Mouse (Mus musculus) T-helper 1 cell (primary cell): ENCODE measurements at regions not wholly inside any gene's neighbourhood (a gene's known extent, or its start where the extent isn't known, plus 50 kb on each side); places are given as distances from the start of the nearest gene placed in this dataset.
"Not testable (repeated sequence)": the region's sequence is repeated elsewhere in the genome, so short reads cannot be mapped to it uniquely, and the experiment has no call there.

Experiments used
- in situ Hi-C: fragments of 300-600 bp; cut with MboI, MseI; formaldehyde crosslinking; loops from one replicate; pipeline ENCODE4 v1.15.1; 2025; ENCODE audit warnings: high pct_unique_total_duplicates

DNA sequence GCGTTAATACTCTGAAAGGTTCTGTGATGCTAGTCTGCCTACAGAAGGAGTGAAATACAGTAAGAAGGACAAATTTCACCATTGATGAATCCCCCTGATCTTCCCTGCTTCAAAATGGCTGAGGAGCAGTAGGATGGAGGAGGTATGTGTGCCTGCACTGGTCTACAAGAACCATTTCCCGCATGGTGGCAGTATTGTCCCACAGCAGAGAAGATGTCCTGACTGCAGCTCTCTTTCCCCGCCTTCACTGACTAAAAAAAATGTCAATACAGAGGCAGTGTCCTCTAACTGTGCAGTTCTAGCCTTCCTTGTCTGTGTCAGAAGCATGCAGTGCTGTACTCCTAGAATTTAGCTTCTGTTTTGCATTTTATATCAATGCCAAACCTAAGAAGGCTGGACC lies 174.6 kb upstream of the Olfr1324 start:
- in situ Hi-C loops: not testable (repeated sequence)

DNA sequence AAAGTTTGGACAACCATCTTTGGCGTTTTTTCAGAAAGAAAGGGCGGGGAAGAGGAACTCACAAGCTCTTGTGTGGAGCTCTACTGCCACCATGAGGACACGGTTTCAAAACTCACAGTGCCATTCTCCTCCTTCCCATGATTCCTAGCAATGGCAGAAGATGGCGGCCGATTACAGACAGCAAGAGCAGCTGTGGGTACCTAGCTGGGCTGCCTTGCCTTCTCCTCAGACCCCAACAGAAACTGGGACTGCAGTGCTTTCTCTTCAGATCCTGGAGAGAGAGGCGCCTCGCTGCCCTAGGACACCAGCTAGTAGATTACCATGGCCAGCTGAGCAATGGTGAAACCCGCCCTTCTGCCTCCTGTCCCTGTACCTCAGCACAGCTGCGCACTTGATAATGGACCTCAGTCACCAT lies 174.2 kb upstream of the Olfr1324 start:
- in situ Hi-C loops: not testable (repeated sequence)

DNA sequence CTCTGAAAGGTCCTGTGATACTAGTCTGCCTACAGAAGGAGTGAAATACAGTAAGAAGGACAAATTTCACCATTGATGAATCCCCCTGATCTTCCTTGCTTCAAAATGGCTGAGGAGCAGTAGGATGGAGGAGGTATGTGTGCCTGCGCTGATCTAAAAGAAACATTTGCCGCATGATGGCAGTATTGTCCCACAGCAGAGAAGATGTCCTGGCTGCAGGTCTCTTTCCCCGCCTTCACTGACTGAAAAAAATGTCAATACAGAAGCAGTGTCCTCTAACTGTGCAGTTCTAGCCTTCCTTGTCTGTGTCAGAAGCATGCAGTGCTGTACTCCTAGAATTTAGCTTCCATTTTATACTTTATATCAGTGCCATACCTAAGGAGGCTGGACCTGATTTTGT lies 172.0 kb upstream of the Olfr1324 start:
- in situ Hi-C loops: not testable (repeated sequence)

DNA sequence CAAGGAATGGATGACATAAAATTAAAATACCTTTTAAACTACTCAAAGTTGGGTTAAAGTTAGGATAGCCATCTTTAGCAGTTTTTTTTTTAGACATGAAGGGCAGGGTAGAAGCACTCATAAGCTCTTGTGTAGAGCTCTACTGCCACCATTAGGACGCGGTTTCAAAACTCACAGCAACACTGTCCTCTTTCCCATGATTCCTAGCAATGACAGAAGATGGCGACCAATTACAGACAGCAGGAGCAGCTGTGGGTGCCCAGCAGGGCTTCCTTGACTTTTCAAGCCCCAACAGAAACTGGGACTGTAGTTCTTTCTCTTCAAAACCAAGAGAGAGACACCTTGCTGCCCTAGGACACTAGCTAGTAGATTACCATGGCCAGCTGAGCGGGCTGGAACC lies 171.5 kb upstream of the Olfr1324 start:
- in situ Hi-C loops: no loop called here

GRCm38 (mm10) chrX:50597626-50598025 lies 169.3 kb upstream of the Olfr1324 start:
- in situ Hi-C loops: not testable (repeated sequence)

DNA sequence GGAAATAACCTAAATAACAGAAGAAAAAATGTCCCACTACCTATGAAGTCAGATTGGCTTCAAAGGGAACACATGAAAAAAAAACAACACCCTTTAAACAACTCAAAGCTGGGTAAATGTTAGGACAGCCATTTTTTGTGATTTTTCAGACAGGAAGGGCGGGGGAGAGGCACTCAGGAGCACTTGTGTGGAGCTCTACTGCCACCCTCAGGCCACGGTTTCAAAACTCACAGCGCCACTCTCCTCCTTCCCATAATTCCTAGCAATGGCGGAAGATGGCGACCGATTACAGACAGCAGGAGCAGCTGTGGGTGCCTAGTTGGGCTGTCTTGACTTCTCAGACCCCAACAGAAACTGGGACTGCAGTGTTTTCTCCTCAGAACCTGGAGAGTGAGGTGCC lies 168.8 kb upstream of the Olfr1324 start:
- in situ Hi-C loops: no loop called here

DNA sequence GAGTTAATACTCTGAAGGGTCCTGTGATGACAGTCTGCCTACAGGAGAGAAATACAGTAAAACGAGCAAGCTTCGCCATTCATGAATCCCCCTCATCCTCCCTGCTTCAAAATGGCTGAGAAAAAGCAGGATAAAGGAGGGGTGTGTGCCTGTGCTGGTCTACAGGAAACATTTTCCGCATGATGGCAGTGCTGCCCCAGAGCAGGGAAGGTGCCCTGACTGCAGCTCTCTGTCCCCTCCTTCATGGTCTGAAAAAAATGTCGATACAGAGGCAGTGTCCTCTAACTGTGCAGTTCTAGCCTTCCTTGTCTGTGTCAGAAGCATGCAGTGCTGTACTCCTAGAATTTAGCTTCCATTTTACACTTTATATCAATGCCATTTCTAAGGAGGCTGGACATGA lies 166.7 kb upstream of the Olfr1324 start:
- in situ Hi-C loops: not testable (repeated sequence)

DNA sequence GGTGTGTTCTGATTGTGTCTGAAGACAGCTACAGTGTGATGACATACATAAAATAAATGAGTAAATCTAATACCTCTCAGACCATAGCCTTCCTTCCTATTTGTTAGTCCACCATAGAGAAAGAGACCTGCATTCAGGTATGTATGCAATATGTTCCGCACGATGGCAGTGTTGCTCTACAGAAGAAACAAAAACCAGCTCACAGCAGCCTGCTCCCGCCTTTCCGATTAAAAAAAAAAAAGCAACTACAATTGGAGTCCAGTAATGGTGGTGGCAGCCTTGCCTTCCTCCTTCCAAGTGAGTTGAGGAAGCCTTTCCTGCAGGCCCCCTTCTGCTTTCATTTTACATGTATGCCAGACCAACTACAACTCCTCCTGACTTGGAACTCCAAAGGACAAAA lies 163.2 kb upstream of the Olfr1324 start:
- in situ Hi-C loops: no loop called here

GRCm38 (mm10) chrX:50590673-50591341 lies 162.5 kb upstream of the Olfr1324 start:
- in situ Hi-C loops: no loop called here

- in situ Hi-C loops: no loop called here
These were observed 160.6 kb upstream of the Olfr1324 start for GRCm38 (mm10) chrX:50588892-50589291.

DNA sequence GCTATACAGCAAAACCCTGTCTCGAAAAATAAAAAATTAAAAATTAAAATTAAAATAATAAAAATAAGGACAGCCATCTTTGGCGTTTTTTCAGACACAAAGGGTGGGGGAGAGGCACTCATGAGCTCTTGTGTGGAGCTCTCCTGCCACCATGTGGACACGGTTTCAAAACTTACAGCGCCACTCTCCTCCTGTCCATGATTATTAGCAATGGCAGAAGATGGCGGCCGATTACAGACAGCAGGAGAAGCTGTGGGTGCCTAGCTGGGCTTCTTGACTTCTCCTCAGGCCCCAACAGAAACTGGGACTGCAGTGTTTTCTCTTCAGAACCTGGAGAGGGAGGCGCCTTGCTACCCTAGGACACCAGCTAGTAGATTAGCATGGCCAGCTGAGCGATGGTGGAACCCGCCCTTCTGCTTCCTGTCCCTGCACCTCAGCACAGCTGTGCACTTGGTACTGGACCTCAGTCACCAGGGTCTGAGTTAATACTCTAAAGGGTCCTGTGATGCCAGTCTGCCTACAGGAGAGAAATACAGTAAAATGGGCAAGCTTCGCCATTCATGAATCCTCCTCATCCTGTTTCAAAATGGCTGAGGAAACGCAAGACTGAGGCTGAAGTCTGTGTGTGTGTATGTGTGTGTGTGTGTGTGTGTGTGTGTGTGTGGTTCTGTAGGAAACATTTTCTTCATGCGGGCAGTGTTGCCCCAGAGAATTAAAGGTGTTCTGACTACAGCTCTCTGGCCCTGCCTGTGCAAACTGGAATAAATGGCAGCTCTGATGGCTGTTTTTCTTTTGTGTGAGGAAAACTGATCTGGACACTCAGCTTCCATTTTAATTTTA lies 155.7 kb upstream of the Olfr1324 start:
- in situ Hi-C loops: no loop called here

DNA sequence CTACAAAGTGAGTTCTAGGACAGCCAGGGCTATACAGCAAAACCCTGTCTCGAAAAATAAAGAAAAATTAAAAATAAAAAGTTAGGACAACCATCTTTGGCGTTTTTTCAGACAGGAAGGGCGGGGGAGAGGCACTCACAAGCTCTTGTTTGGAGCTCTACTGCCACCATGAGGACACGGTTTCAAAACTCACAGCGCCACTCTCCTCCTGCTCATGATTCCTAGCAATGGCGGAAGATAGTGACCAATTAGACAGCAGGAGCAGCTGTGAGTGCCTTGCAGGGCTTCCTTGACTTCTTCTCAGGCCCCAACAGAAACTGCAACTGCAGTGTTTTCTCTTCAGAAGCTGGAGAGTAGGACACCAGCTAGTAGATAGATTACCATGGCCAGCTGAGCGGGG lies 151.9 kb upstream of the Olfr1324 start:
- in situ Hi-C loops: no loop called here

- in situ Hi-C loops: no loop called here
These were observed 148.5 kb upstream of the Olfr1324 start for GRCm38 (mm10) chrX:50576824-50577223.

DNA sequence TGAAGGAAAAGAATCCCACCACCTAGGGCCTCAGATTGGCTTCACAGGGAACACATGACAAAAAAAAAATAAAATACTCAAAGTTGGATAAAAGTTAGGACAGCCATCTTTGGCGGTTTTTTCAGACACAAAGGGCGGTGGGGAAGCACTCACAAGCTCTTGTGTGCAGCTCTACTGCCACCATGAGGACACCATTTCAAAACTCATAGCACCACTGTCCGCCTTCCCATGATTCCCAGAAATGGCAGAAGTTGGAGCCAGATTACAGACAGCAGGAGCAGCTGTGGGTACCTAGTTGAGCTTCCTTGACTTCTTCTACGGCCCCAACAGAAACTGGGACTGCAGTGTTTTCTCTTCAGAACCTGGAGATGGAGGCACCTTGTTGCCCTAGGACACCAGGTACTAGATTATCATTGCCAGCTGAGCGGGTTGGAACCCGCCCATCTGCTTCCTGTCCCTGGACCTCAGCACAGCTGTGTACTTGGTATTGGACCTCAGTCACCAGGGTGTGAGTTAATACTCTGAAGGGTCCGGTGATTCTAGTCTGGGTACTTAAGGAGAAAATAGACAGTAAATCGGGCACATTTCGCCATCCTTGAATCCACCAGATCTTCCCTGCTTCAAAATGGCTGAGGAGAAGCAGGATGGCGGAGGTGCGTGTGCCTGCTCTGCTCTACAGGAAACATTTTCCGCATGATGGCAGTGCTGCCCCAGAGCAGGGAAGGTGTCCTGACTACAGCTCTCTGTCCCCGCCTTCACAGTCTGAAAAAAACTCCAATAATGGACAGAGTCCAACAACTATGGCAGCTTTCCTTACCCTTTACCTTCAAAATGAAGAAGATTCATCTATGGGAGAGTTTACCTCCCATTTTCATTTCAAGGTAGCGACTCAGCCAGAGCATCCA lies 144.1 kb upstream of the Olfr1324 start:
- in situ Hi-C loops: loop anchor here (5.0 kb wide), 1 partner anchor 35 kb away; no protein-coding TSS in a partner anchor

- in situ Hi-C loops: no loop called here
These were observed 140.8 kb upstream of the Olfr1324 start for GRCm38 (mm10) chrX:50569087-50569486.

GRCm38 (mm10) chrX:50566345-50566744 lies 138.0 kb upstream of the Olfr1324 start:
- in situ Hi-C loops: no loop called here

- in situ Hi-C loops: not testable (repeated sequence)
These were observed 136.7 kb upstream of the Olfr1324 start for GRCm38 (mm10) chrX:50565031-50565430.

- in situ Hi-C loops: no loop called here
These were observed 132.6 kb upstream of the Olfr1324 start for GRCm38 (mm10) chrX:50560915-50561314.

GRCm38 (mm10) chrX:50550297-50550696 lies 122.0 kb upstream of the Olfr1324 start:
- in situ Hi-C loops: no loop called here

- in situ Hi-C loops: no loop called here
These were observed 121.4 kb upstream of the Olfr1324 start for GRCm38 (mm10) chrX:50549713-50550112.

- in situ Hi-C loops: not testable (repeated sequence)
These were observed 109.5 kb upstream of the Olfr1324 start for GRCm38 (mm10) chrX:50537785-50538159.
